Mouse (Mus musculus) CH12.LX (cell line): Measurements from ENCODE around the gene Gm20388. TPM values are rescaled to one million over a fixed set of nuclear protein-coding genes. Genes with fewer than 3 reads are reported as not detected.

ENCODE experiments used
- DNase-seq: peaks from one replicate; pipeline ENCODE4 v3.0.0-alpha.2; 2013; ENCODE audit errors: extremely low read depth
- H3K27ac ChIP-seq: 2 replicates; pipeline ENCODE4 v1.5.1; 2012; ENCODE audit warnings: low read depth, mild to moderate bottlenecking, control low read depth, moderate library complexity; ENCODE audit not compliant: insufficient read depth
- H3K27me3 ChIP-seq: replicated peaks from 2 replicates; pipeline ENCODE3; 2012; ENCODE audit warnings: inconsistent platforms
- H3K36me3 ChIP-seq, 2 experiments: replicated peaks in 1 of 2; 2 replicates each; pipeline versions ENCODE3 to v1.6.1; 2012; ENCODE audit warnings: inconsistent platforms in 1 of 2, low read length in 1 of 2, mild to moderate bottlenecking in 1 of 2, mixed read lengths in 1 of 2, moderate library complexity in 1 of 2; ENCODE audit not compliant: control insufficient read depth in 1 of 2, insufficient read depth in 1 of 2
- H3K4me1 ChIP-seq, 2 experiments: 2 replicates each; pipeline ENCODE4 v1.6.1; 2012; ENCODE audit warnings: inconsistent platforms in 1 of 2, moderate library complexity in 1 of 2; ENCODE audit not compliant: insufficient read depth in 2 of 2, control insufficient read depth in 1 of 2
- H3K4me2 ChIP-seq: 2 replicates; pipeline ENCODE4 v1.6.1; 2012; ENCODE audit warnings: low read depth, mild to moderate bottlenecking, control low read depth; ENCODE audit not compliant: poor library complexity, insufficient read depth, severe bottlenecking
- H3K4me3 ChIP-seq, 3 experiments: fragments of 150-350 bp in 1 of 3; sonication (generic) in 1 of 3; replicated peaks in 1 of 3; 2 replicates each; pipeline versions ENCODE3 to v1.5.1; 2011 to 2012; ENCODE audit warnings: low read depth in 2 of 3, low read length in 2 of 3, mild to moderate bottlenecking in 2 of 3, moderate library complexity in 2 of 3, control low read depth in 1 of 3, improper control_type of control experiment in 1 of 3, inconsistent platforms in 1 of 3, mixed read lengths in 1 of 3; ENCODE audit not compliant: poor library complexity in 1 of 3
- H3K79me2 ChIP-seq: replicated peaks from 2 replicates; pipeline ENCODE4 v1.6.1; 2012; ENCODE audit warnings: mild to moderate bottlenecking, moderate library complexity; ENCODE audit not compliant: control insufficient read depth, poor library complexity, insufficient read depth, severe bottlenecking; ENCODE audit errors: extremely low read depth
- H3K9ac ChIP-seq: 2 replicates; pipeline ENCODE4 v1.6.1; 2012; ENCODE audit warnings: low read depth, mild to moderate bottlenecking, control low read depth, moderate library complexity; ENCODE audit not compliant: insufficient read depth
- H3K9me3 ChIP-seq: replicated peaks from 2 replicates; pipeline ENCODE3; 2012; ENCODE audit warnings: low read length, inconsistent platforms, mixed read lengths
- E2F4 ChIP-seq: IDR thresholded peaks from 2 replicates; pipeline ENCODE4 v1.6.1; 2011; ENCODE audit warnings: low read depth, low read length, improper control_type of control experiment; ENCODE audit not compliant: insufficient replicate concordance
- ELF1 ChIP-seq: IDR thresholded peaks from 2 replicates; pipeline ENCODE4 v1.6.1; 2014; ENCODE audit warnings: low read depth, mild to moderate bottlenecking, inconsistent platforms, low read length, improper control_type of control experiment
- EP300 ChIP-seq: IDR thresholded peaks from 2 replicates; pipeline ENCODE4 v1.6.1; 2011; ENCODE audit warnings: low read length, improper control_type of control experiment
- ETS1 ChIP-seq: conservative IDR thresholded peaks from 2 replicates; pipeline ENCODE4 v1.6.1; 2012; ENCODE audit warnings: low read depth, mild to moderate bottlenecking, inconsistent platforms, low read length, improper control_type of control experiment, moderate library complexity
- HCFC1 ChIP-seq: IDR thresholded peaks from 2 replicates; pipeline ENCODE4 v1.6.1; 2012; ENCODE audit warnings: low read depth, mild to moderate bottlenecking, inconsistent platforms, low read length, improper control_type of control experiment
- KAT2A ChIP-seq: IDR thresholded peaks from 2 replicates; pipeline ENCODE4 v1.6.1; 2012; ENCODE audit warnings: low read length, improper control_type of control experiment, inconsistent platforms; ENCODE audit not compliant: insufficient replicate concordance
- MEF2A ChIP-seq: IDR thresholded peaks from 2 replicates; pipeline ENCODE4 v1.6.1; 2014; ENCODE audit warnings: low read depth, mild to moderate bottlenecking, inconsistent platforms, low read length, improper control_type of control experiment, borderline replicate concordance
- MYC ChIP-seq: IDR thresholded peaks from 2 replicates; pipeline ENCODE4 v1.6.1; 2011; ENCODE audit warnings: low read depth, mild to moderate bottlenecking, improper control_type of control experiment, low read length
- NRF1 ChIP-seq: IDR thresholded peaks from 2 replicates; pipeline ENCODE4 v1.6.1; 2014; ENCODE audit warnings: low read depth, mild to moderate bottlenecking, inconsistent platforms, low read length, improper control_type of control experiment, moderate library complexity
- POLR2A ChIP-seq: IDR thresholded peaks from 2 replicates; pipeline ENCODE4 v1.6.1; 2011; ENCODE audit warnings: low read depth, mild to moderate bottlenecking, improper control_type of control experiment, low read length
- SIN3A ChIP-seq: IDR thresholded peaks from 2 replicates; pipeline ENCODE4 v1.6.1; 2012; ENCODE audit warnings: low read length, improper control_type of control experiment, inconsistent platforms
- TBP ChIP-seq: conservative IDR thresholded peaks from 2 replicates; pipeline ENCODE4 v1.6.1; 2011; ENCODE audit warnings: low read depth, low read length, improper control_type of control experiment
- TCF12 ChIP-seq: IDR thresholded peaks from 2 replicates; pipeline ENCODE4 v1.6.1; 2014; ENCODE audit warnings: low read depth, mild to moderate bottlenecking, inconsistent platforms, low read length, improper control_type of control experiment
- ZC3H11A ChIP-seq: IDR thresholded peaks from 2 replicates; pipeline ENCODE4 v1.6.1; 2012; ENCODE audit warnings: low read depth, mild to moderate bottlenecking, inconsistent platforms, low read length, improper control_type of control experiment
- ZMIZ1 ChIP-seq: IDR thresholded peaks from 2 replicates; pipeline ENCODE4 v1.6.1; 2012; ENCODE audit warnings: low read depth, mild to moderate bottlenecking, inconsistent platforms, low read length, improper control_type of control experiment
- ZNF384 ChIP-seq: IDR thresholded peaks from 2 replicates; pipeline ENCODE4 v1.6.1; 2012; ENCODE audit warnings: low read depth, low read length, improper control_type of control experiment, inconsistent platforms
- dilution Hi-C: fragments of 300-500 bp; cut with MboI; formaldehyde crosslinking; loops from 2 replicates; pipeline ENCODE4 v1.14.3; 2020; ENCODE audit warnings: low sequenced_read_pairs; ENCODE audit not compliant: extremely low pct_unique_long_range_greater_than_20kb, extremely low pct_ligation_motif_present
- in situ Hi-C: fragments of 300-500 bp; cut with MboI; formaldehyde crosslinking; loops from 3 replicates; pipeline ENCODE4 v1.14.3; 2019; ENCODE audit warnings: low sequenced_read_pairs, low pct_ligation_motif_present, low pct_unique_long_range_greater_than_20kb, mixed read lengths
- polyA plus RNA-seq: library from polyadenylated mRNA; unstranded; fragments of >175 nt; gene quantifications from 2 replicates; pipeline ENCODE4 v1.2.1, GENCODE M21; 2012; ENCODE audit warnings: low read depth; ENCODE audit not compliant: insufficient read length
- total RNA-seq, 2 experiments: library from RNA; depleted of rRNA; stranded (reverse); fragments of 300-350 nt in 1 of 2; fragments of >200 nt in 1 of 2; gene quantifications; 2 replicates each; pipeline ENCODE4 v1.2.3; 2012 to 2014

Gm20388 gene
- total and polyA plus RNA-seq, 3 experiments: 14.8 to 26.3 (median 22.2) TPM

- Histone ChIP-seq H3K4me3 (no peak overlapping the region), H3K27ac (no peak overlapping the region), H3K4me2 (no peak overlapping the region), H3K9me3 (no peaks in the 10 kb centered on the region), H3K9ac (no peak overlapping the region), H3K27me3 (peaks cover 56% of the 10 kb centered on the region), H3K36me3 (no peaks in the 10 kb centered on the region)
- in situ Hi-C loops: no loop called here
- DNase-seq: no peak
- no peak for TF ChIP-seq KAT2A
- TF ChIP-seq NRF1: no peak
- TF ChIP-seq POLR2A: no peak
- no peak for TF ChIP-seq EP300
- no peak for TF ChIP-seq TBP
- TF ChIP-seq, all 38 proteins: peak for 0
- peaks cover 0 to 15% of the 10 kb centered on the region in 2 experiments; a peak in 3 of 4 replicates for H3K4me1 ChIP-seq
- H3K79me2 ChIP-seq: no peaks in the 10 kb centered on the region
- dilution Hi-C loops: no loop called here
These were observed 1871.9 kb downstream of the Gm20388 start for GRCm38 (mm10) chr8:121782493-121782892.

GRCm38 (mm10) chr8:121786542-121786941, 1875.9 kb downstream of the Gm20388 start:
- H3K4me2 ChIP-seq: no peak overlapping the region

DNA sequence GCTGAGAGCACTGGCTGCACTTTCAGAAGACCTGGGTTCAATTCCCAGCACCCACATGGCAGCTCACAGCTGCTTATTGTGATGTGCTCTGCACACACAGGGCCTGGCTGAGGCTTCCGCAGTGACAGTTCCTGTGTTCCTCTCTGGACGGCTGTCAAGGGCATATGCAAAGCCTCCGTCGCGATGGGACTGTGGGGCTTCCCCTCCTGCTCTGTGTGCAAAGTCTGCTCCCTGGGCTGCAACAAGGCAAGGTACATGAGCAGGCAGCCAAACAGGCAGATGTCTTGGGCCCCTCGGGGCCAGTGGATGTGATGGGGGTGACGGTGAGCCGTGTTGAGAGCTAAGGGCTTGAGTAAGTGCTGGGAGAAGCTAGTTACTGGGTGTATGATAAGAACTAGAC, 1878.1 kb downstream of the Gm20388 start:
- Histone ChIP-seq H3K9me3 (peaks cover 6% of the 10 kb centered on the region), H3K4me1 (peaks cover 21 to 73% of the 10 kb centered on the region in 2 experiments), H3K4me2 (0 out of 2 replicates have a peak overlapping the region, but pooled peaks have one; percentile 4), H3K27ac (peak overlapping the region; percentile 63; the same call in 1 of the 2 replicates), H3K4me3 (peak overlapping the region in 1 of 3 experiments; percentile 6), H3K27me3 (peaks cover 3% of the 10 kb centered on the region), H3K36me3 (peaks cover 4 to 35% of the 10 kb centered on the region in 2 experiments), H3K9ac (no peak overlapping the region), H3K79me2 (no peaks in the 10 kb centered on the region)
- TF ChIP-seq ELF1 (peak; percentile 76), TCF12 (peak; percentile 34; the same call in 1 of the 2 replicates), MEF2A (peak; percentile 37; the same call in 1 of the 2 replicates), ZC3H11A (no peak), HCFC1 (no peak), MYC (0 out of 2 replicates have a peak, but pooled peaks have one; percentile 8), ZNF384 (no peak), SIN3A (0 out of 2 replicates have a peak, but pooled peaks have one; percentile 34), ZMIZ1 (0 out of 2 replicates have a peak, but pooled peaks have one; percentile 26), EP300 (peak; percentile 14; the same call in 1 of the 2 replicates), ETS1 (peak; percentile 35; the same call in 1 of the 2 replicates), POLR2A (peak; percentile 34; the same call in 1 of the 2 replicates)
- dilution Hi-C loops (no loop called here), in situ Hi-C loops (no loop called here)
- peak; percentile 94 for DNase-seq

More at GRCm38 (mm10) chr8:121786542-121786941, 1875.9 kb downstream of the Gm20388 start:
- Histone ChIP-seq H3K27me3 (peaks cover 22% of the 10 kb centered on the region), H3K79me2 (no peaks in the 10 kb centered on the region), H3K9ac (no peak overlapping the region), H3K9me3 (peaks cover 6% of the 10 kb centered on the region), H3K36me3 (peaks cover 0 to 18% of the 10 kb centered on the region in 2 experiments), H3K4me1 (peaks cover 15 to 51% of the 10 kb centered on the region in 2 experiments), H3K4me3 (no peak overlapping the region), H3K27ac (no peak overlapping the region)
- TF ChIP-seq E2F4 (no peak), MYC (no peak)
- dilution Hi-C loops (no loop called here), in situ Hi-C loops (no loop called here)
- DNase-seq: no peak
